Mouse (Mus musculus): ENCODE measurements around the gene Zcchc2. TPM values are rescaled to one million over a fixed set of nuclear protein-coding genes. Genes with fewer than 3 reads are reported as not detected.

Gene Zcchc2
- total RNA-seq (2014; rRNA removed) (15.0 and 18.9 TPM in 2 replicates), polyA plus RNA-seq (2015; fragmentation: Nextera tagmentation; extraction: Ambion mirVana) (2.3 and 2.7 TPM in 2 replicates)

GRCm38 (mm10) chr1:105990138-105990821 is at the start of gene Zcchc2:
Gene Zcchc2, plus strand, starts transcription at chr1:105990406.
- peak; percentile 99 for DNase-seq (ENCODE audit: low spot score)
- Histone ChIP-seq H3K4me1 (ENCODE audit: insufficient read depth, low read length) (peaks cover 4% of the 10 kb centered on the region; the same call in 1 of the 2 replicates), H3K9ac (replicated peaks; ENCODE audit: low read length, poor library complexity, severe bottlenecking) (peak within 1 kb of the TSS; percentile 81), H3K36me3 (ENCODE audit: insufficient read depth, low read length) (no peaks in the 10 kb centered on the region), H3K9me3 (ENCODE audit: low read length) (no peaks in the 10 kb centered on the region), H3K27ac (ENCODE audit: low read depth, low read length) (peak within 1 kb of the TSS; percentile 79), H3K4me2 (ENCODE audit: low read depth, low read length, poor library complexity, severe bottlenecking) (peak within 1 kb of the TSS; percentile 98), H3K27me3 (ENCODE audit: insufficient read depth, low read length) (no peaks in the 10 kb centered on the region), H3K4me3 (ENCODE audit: low read depth, low read length) (peak within 1 kb of the TSS; percentile 91)
- peak; percentile 96 for ATAC-seq (ENCODE audit: low FRiP score)
- under 1% methylated on average over 51 of the region's 83 CpGs for WGBS
- TF ChIP-seq CTCF (IDR thresholded peaks at IDR 0.05), result no peak

- Histone ChIP-seq H3K9ac (replicated peaks; ENCODE audit: low read length, poor library complexity, severe bottlenecking) (no peak overlapping the region), H3K4me1 (ENCODE audit: insufficient read depth, low read length) (0 out of 2 replicates have a peak, but pooled peaks cover 2% of the 10 kb centered on the region), H3K27me3 (ENCODE audit: insufficient read depth, low read length) (no peaks in the 10 kb centered on the region), H3K27ac (ENCODE audit: low read depth, low read length) (no peak overlapping the region), H3K36me3 (ENCODE audit: insufficient read depth, low read length) (no peaks in the 10 kb centered on the region), H3K4me2 (ENCODE audit: low read depth, low read length, poor library complexity, severe bottlenecking) (no peak overlapping the region), H3K9me3 (ENCODE audit: low read length) (no peaks in the 10 kb centered on the region), H3K4me3 (ENCODE audit: low read depth, low read length) (no peak overlapping the region)
- no peak for ATAC-seq (ENCODE audit: low FRiP score)
- 78% methylated on average over 10 of the region's 10 CpGs for WGBS
- no peak for TF ChIP-seq CTCF (IDR thresholded peaks at IDR 0.05)
- DNase-seq (ENCODE audit: low spot score), result no peak
These were observed 45.2 kb upstream of the Zcchc2 start for GRCm38 (mm10) chr1:105944927-105945580.

GRCm38 (mm10) chr1:105946581-105947540 is 43.3 kb upstream of the Zcchc2 start:
- H3K27me3 ChIP-seq (ENCODE audit: insufficient read depth, low read length), result no peaks in the 10 kb centered on the region
- peak; percentile 60 for DNase-seq (ENCODE audit: low spot score)
- H3K4me2 ChIP-seq (ENCODE audit: low read depth, low read length, poor library complexity, severe bottlenecking), result no peak overlapping the region
- no peak overlapping the region for H3K4me3 ChIP-seq (ENCODE audit: low read depth, low read length)
- no peak overlapping the region for H3K27ac ChIP-seq (ENCODE audit: low read depth, low read length)
- no peaks in the 10 kb centered on the region for H3K9me3 ChIP-seq (ENCODE audit: low read length)
- 50% methylated on average over 13 of the region's 13 CpGs for WGBS
- TF ChIP-seq CTCF (IDR thresholded peaks at IDR 0.05), result peak; percentile 26; the same call in 1 of the 2 replicates
- ATAC-seq (ENCODE audit: low FRiP score), result peak; percentile 62; the same call in 1 of the 2 replicates
- H3K36me3 ChIP-seq (ENCODE audit: insufficient read depth, low read length), result no peaks in the 10 kb centered on the region
- H3K9ac ChIP-seq (replicated peaks; ENCODE audit: low read length, poor library complexity, severe bottlenecking), result no peak overlapping the region
- H3K4me1 ChIP-seq (ENCODE audit: insufficient read depth, low read length), result 0 out of 2 replicates have a peak, but pooled peaks cover 2% of the 10 kb centered on the region

- Histone ChIP-seq H3K4me1 (ENCODE audit: insufficient read depth, low read length) (0 out of 2 replicates have a peak, but pooled peaks cover 2% of the 10 kb centered on the region), H3K9me3 (ENCODE audit: low read length) (no peaks in the 10 kb centered on the region), H3K27me3 (ENCODE audit: insufficient read depth, low read length) (no peaks in the 10 kb centered on the region), H3K9ac (replicated peaks; ENCODE audit: low read length, poor library complexity, severe bottlenecking) (no peak overlapping the region), H3K4me2 (ENCODE audit: low read depth, low read length, poor library complexity, severe bottlenecking) (no peak overlapping the region), H3K4me3 (ENCODE audit: low read depth, low read length) (no peak overlapping the region), H3K36me3 (ENCODE audit: insufficient read depth, low read length) (no peaks in the 10 kb centered on the region), H3K27ac (ENCODE audit: low read depth, low read length) (no peak overlapping the region)
- 87% methylated on average over 6 of the region's 6 CpGs for WGBS
- DNase-seq (ENCODE audit: low spot score) (no peak), ATAC-seq (ENCODE audit: low FRiP score) (no peak)
- TF ChIP-seq CTCF (IDR thresholded peaks at IDR 0.05), result no peak
These were observed 41.9 kb upstream of the Zcchc2 start for GRCm38 (mm10) chr1:105948352-105948751.

GRCm38 (mm10) chr1:105953588-105953987 is 36.6 kb upstream of the Zcchc2 start:
- ATAC-seq (ENCODE audit: low FRiP score) (no peak), DNase-seq (ENCODE audit: low spot score) (no peak)
- Histone ChIP-seq H3K4me1 (ENCODE audit: insufficient read depth, low read length) (no peaks in the 10 kb centered on the region), H3K27ac (ENCODE audit: low read depth, low read length) (no peak overlapping the region), H3K4me3 (ENCODE audit: low read depth, low read length) (no peak overlapping the region), H3K27me3 (ENCODE audit: insufficient read depth, low read length) (no peaks in the 10 kb centered on the region), H3K4me2 (ENCODE audit: low read depth, low read length, poor library complexity, severe bottlenecking) (no peak overlapping the region), H3K36me3 (ENCODE audit: insufficient read depth, low read length) (no peaks in the 10 kb centered on the region), H3K9ac (replicated peaks; ENCODE audit: low read length, poor library complexity, severe bottlenecking) (no peak overlapping the region), H3K9me3 (ENCODE audit: low read length) (no peaks in the 10 kb centered on the region)
- 69% methylated on average over 2 of the region's 2 CpGs for WGBS
- no peak for TF ChIP-seq CTCF (IDR thresholded peaks at IDR 0.05)

Data from midbrain, postnatal 0 days (tissue).